Mouse (Mus musculus): ENCODE measurements around the gene Gbx2. TPM values are rescaled to one million over a fixed set of nuclear protein-coding genes. Genes with fewer than 3 reads are reported as not detected.

The Gbx2 gene
- not detected for polyA plus RNA-seq (2015; fragmentation: Illumina TruSeq; extraction: RNeasy Lipid Tissue Mini Kit (QIAGEN cat#74804); ENCODE audit: insufficient read depth, low read depth, low replicate concordance)

GRCm38 (mm10) chr1:89931120-89931519, at the start of gene Gbx2:
Gbx2 (minus strand) TSS chr1:89931179.

Other genes with a start within 250 kb of the Gbx2 start
- gene Asb18, start 83.5 kb upstream of the Gbx2 start, polyA plus RNA-seq (2015; fragmentation: Illumina TruSeq; extraction: RNeasy Lipid Tissue Mini Kit (QIAGEN cat#74804); ENCODE audit: insufficient read depth, low read depth, low replicate concordance): not detected
- not detected for gene Iqca, start 222.2 kb upstream of the Gbx2 start, polyA plus RNA-seq (2015; fragmentation: Illumina TruSeq; extraction: RNeasy Lipid Tissue Mini Kit (QIAGEN cat#74804); ENCODE audit: insufficient read depth, low read depth, low replicate concordance)

Measured in pancreas, adult 10 weeks (tissue).